Mouse (Mus musculus) monocyte, adult 2 months (primary cell): ENCODE measurements around the gene Tut4.

Experiments used
- DNase-seq, 2 experiments: peaks; one replicate each; pipeline ENCODE4 v3.0.0; 2022; ENCODE audit warnings: low spot score in 2 of 2, low read depth in 1 of 2

Tut4 gene

GRCm38 (mm10) chr4:108459231-108460155 lies at the start of gene Tut4:
Gene Tut4 (plus strand): TSS chr4:108459426.
- DNase-seq = peak; percentile 2 to 40

GRCm38 (mm10) chr4:108424587-108424986 lies 34.6 kb upstream of the Tut4 start:
- no peak for DNase-seq

GRCm38 (mm10) chr4:108427719-108428340 lies 31.4 kb upstream of the Tut4 start:
- no peak for DNase-seq

GRCm38 (mm10) chr4:108428341-108428721 lies 30.9 kb upstream of the Tut4 start:
- DNase-seq = peak; percentile 10 to 44

- DNase-seq = no peak
These were observed 28.3 kb upstream of the Tut4 start for GRCm38 (mm10) chr4:108430656-108431560.

GRCm38 (mm10) chr4:108431561-108431936 lies 27.7 kb upstream of the Tut4 start:
- no peak for DNase-seq

- no peak for DNase-seq
These were observed 25.9 kb upstream of the Tut4 start for GRCm38 (mm10) chr4:108433341-108433740.

GRCm38 (mm10) chr4:108434221-108434620 lies 25.0 kb upstream of the Tut4 start:
- no peak for DNase-seq

- no peak for DNase-seq
These were observed 24.4 kb upstream of the Tut4 start for GRCm38 (mm10) chr4:108434781-108435180.

GRCm38 (mm10) chr4:108435646-108436045 lies 23.6 kb upstream of the Tut4 start:
- no peak for DNase-seq

- DNase-seq = no peak
These were observed 23.0 kb upstream of the Tut4 start for GRCm38 (mm10) chr4:108436225-108436624.

GRCm38 (mm10) chr4:108438082-108438840 lies 21.0 kb upstream of the Tut4 start:
- DNase-seq = no peak

- no peak for DNase-seq
These were observed 11.1 kb upstream of the Tut4 start for GRCm38 (mm10) chr4:108448091-108448490.

- no peak for DNase-seq
These were observed 3.2 kb upstream of the Tut4 start for GRCm38 (mm10) chr4:108456028-108456427.

- no peak for DNase-seq
These were observed 955 bp upstream of the Tut4 start for GRCm38 (mm10) chr4:108458201-108458741.

GRCm38 (mm10) chr4:108460156-108460923 lies 1.1 kb downstream of the Tut4 start:
- peak; percentile 42 to 75 for DNase-seq

- DNase-seq = no peak
These were observed 2.2 kb downstream of the Tut4 start for GRCm38 (mm10) chr4:108461262-108461903.

GRCm38 (mm10) chr4:108473586-108473985 lies 14.4 kb downstream of the Tut4 start:
- no peak for DNase-seq

- DNase-seq = no peak
These were observed 23.6 kb downstream of the Tut4 start for GRCm38 (mm10) chr4:108482776-108483175.
